Mouse (Mus musculus): ENCODE data around the gene Kdelr2.

DNA sequence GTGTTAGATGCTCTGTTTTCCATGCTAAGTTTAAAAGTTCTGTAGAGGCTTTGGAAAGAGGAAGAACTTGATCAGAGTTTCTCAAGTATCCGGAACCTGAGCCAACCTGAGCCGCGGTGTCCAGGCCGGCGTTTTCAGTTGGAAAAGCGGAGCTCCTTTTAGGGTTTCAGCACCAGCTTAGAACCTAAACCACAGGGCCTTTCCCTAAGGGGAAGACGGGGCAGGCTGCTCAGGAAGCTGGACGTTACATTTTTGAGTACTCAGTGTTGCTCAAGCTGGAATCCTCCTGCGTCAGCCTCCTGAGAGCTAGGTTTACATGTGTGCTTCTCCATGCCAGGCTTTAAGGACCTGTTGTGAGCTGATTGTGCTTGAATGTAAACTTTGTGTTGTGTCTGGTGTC is 2.9 kb downstream of the Kdelr2 start:
- no peak for TF ChIP-seq POLR2A (IDR thresholded peaks at IDR 0.05; ENCODE audit: low read depth, low read length)
- no peak for TF ChIP-seq CTCF (conservative IDR thresholded peaks at IDR 0.05; ENCODE audit: insufficient read depth, insufficient read length, low read depth, low read length)
